Mouse (Mus musculus) gastrocnemius, adult 2 months (tissue): Measurements from ENCODE around the gene Hnmt. TPM values are rescaled to one million over a fixed set of nuclear protein-coding genes. Genes with fewer than 3 reads are reported as not detected.
"Not testable (repeated sequence)": the region's sequence is repeated elsewhere in the genome, so short reads cannot be mapped to it uniquely, and the experiment has no call there.

ENCODE experiments used
- DNase-seq: peaks from one replicate; pipeline ENCODE4 v3.0.0; 2022
- H3K27ac ChIP-seq: fragments of 200-600 bp; 2 replicates; pipeline ENCODE4 v1.8.1; 2022; ENCODE audit warnings: mild to moderate bottlenecking
- H3K4me3 ChIP-seq: fragments of 200-600 bp; 2 replicates; pipeline ENCODE4 v1.8.1; 2022; ENCODE audit warnings: mild to moderate bottlenecking, moderate library complexity
- CTCF ChIP-seq: fragments of 200-600 bp; IDR thresholded peaks from 2 replicates; pipeline ENCODE4 v1.8.1; 2022; ENCODE audit warnings: antibody characterized with exemption, mild to moderate bottlenecking, moderate library complexity
- intact Hi-C: fragments of 180-260 bp; cut with DNase I; formaldehyde crosslinking; loops from one replicate; pipeline ENCODE4 v1.15.1; 2025
- total RNA-seq, 2 experiments: library from RNA; stranded (reverse); gene quantifications; 2 replicates each; pipeline ENCODE4 v1.2.3; 2021

The Hnmt gene
- total RNA-seq, 2 experiments from 2014 or later = 5.1 to 6.7 TPM

- no peak for TF ChIP-seq CTCF
- no peak overlapping the region for H3K27ac ChIP-seq
- no peak for DNase-seq
- H3K4me3 ChIP-seq = no peak overlapping the region
- intact Hi-C loops = no loop called here
Measured at GRCm38 (mm10) chr2:23996830-23997229, 52.4 kb downstream of the Hnmt start.

GRCm38 (mm10) chr2:23990034-23990573, 59.1 kb downstream of the Hnmt start:
- intact Hi-C loops = not testable (repeated sequence)

GRCm38 (mm10) chr2:23987283-23987682, 61.9 kb downstream of the Hnmt start:
- Histone ChIP-seq H3K27ac (no peak overlapping the region), H3K4me3 (no peak overlapping the region)
- no peak for TF ChIP-seq CTCF
- intact Hi-C loops = no loop called here
- no peak for DNase-seq

More at GRCm38 (mm10) chr2:23990034-23990573, 59.1 kb downstream of the Hnmt start:
- H3K4me3 ChIP-seq, DNase-seq, H3K27ac ChIP-seq: not testable (repeated sequence)

GRCm38 (mm10) chr2:23983343-23983742, 65.9 kb downstream of the Hnmt start:
- no peak for TF ChIP-seq CTCF
- intact Hi-C loops = no loop called here
- DNase-seq = no peak
- Histone ChIP-seq H3K27ac (no peak overlapping the region), H3K4me3 (no peak overlapping the region)

- DNase-seq = no peak
- intact Hi-C loops = no loop called here
Measured at GRCm38 (mm10) chr2:23982860-23983259, 66.3 kb downstream of the Hnmt start.

GRCm38 (mm10) chr2:23960659-23961274, 88.4 kb downstream of the Hnmt start:
- H3K4me3 ChIP-seq, DNase-seq, H3K27ac ChIP-seq, intact Hi-C loops: not testable (repeated sequence)

More at GRCm38 (mm10) chr2:23982860-23983259, 66.3 kb downstream of the Hnmt start:
- H3K4me3 ChIP-seq = no peak overlapping the region
- no peak for TF ChIP-seq CTCF
- H3K27ac ChIP-seq = no peak overlapping the region

Other genes starting within 250 kb of the Hnmt start
- gene Tbpl2, start 47.2 kb upstream of the Hnmt start, total RNA-seq = not detected
- gene Il1f8, start 103.8 kb upstream of the Hnmt start, total RNA-seq = not detected
- gene Il1f9, start 137.1 kb upstream of the Hnmt start, total RNA-seq = not detected
- gene Il1f6, start 166.0 kb upstream of the Hnmt start, total RNA-seq = not detected
- not detected for gene Il1f5, start 227.6 kb upstream of the Hnmt start, total RNA-seq
- gene Il1f10, start 241.8 kb upstream of the Hnmt start, total RNA-seq = not detected